Mouse (Mus musculus): ENCODE measurements around the gene Dixdc1. TPM values are rescaled to one million over a fixed set of nuclear protein-coding genes. Genes with fewer than 3 reads are reported as not detected.
A peak's percentile ranks its signal among the peaks of the same experiment; 100 is the strongest.
"Not testable (repeated sequence)": the region's sequence is repeated elsewhere in the genome, so short reads cannot be mapped to it uniquely, and the experiment has no call there.

The Dixdc1 gene
- polyA plus RNA-seq, 1 experiment from 2014 or later: 2.3 TPM

GRCm38 (mm10) chr9:50630903-50631302 lies 108.4 kb downstream of the Dixdc1 start:
- not testable (repeated sequence) for H3K9ac ChIP-seq (ENCODE audit: low read depth, low read length); H3K9me3 ChIP-seq (ENCODE audit: control insufficient read depth, low read length); DNase-seq (ENCODE audit: low spot score); H3K27me3 ChIP-seq (replicated peaks; ENCODE audit: control insufficient read depth, insufficient read depth, low read length); H3K4me2 ChIP-seq; ATAC-seq (replicated peaks; ENCODE audit: low FRiP score); H3K27ac ChIP-seq (ENCODE audit: low read depth, low read length); H3K4me1 ChIP-seq (replicated peaks; ENCODE audit: control insufficient read depth, insufficient read depth, low read length); H3K4me3 ChIP-seq (ENCODE audit: low read depth, low read length)
- peaks cover 15% of the 10 kb centered on the region for H3K36me3 ChIP-seq (ENCODE audit: control insufficient read depth, insufficient read depth, low read length)
- 77% methylated on average over 6 of the region's 8 CpGs for WGBS

GRCm38 (mm10) chr9:50617794-50618330 lies 121.5 kb downstream of the Dixdc1 start:
- DNase-seq (ENCODE audit: low spot score) (no peak), ATAC-seq (replicated peaks; ENCODE audit: low FRiP score) (no peak)
- peaks cover 14% of the 10 kb centered on the region for H3K36me3 ChIP-seq (ENCODE audit: control insufficient read depth, insufficient read depth, low read length)
- H3K9me3 ChIP-seq (ENCODE audit: control insufficient read depth, low read length): no peaks in the 10 kb centered on the region
- peak overlapping the region; percentile 70 for H3K4me2 ChIP-seq
- no peak overlapping the region for H3K27ac ChIP-seq (ENCODE audit: low read depth, low read length)
- peak overlapping the region; percentile 96 for H3K4me3 ChIP-seq (ENCODE audit: low read depth, low read length)
- H3K4me1 ChIP-seq (replicated peaks; ENCODE audit: control insufficient read depth, insufficient read depth, low read length): 0 out of 2 replicates have a peak, but pooled peaks cover 2% of the 10 kb centered on the region
- 54% methylated on average over 9 of the region's 9 CpGs for WGBS
- H3K27me3 ChIP-seq (replicated peaks; ENCODE audit: control insufficient read depth, insufficient read depth, low read length): no peaks in the 10 kb centered on the region
- no peak overlapping the region for H3K9ac ChIP-seq (ENCODE audit: low read depth, low read length)

- Histone ChIP-seq H3K4me2 (peak within 1 kb of the TSS; percentile 70), H3K4me3 (ENCODE audit: low read depth, low read length) (peak within 1 kb of the TSS; percentile 96), H3K27ac (ENCODE audit: low read depth, low read length) (peak within 1 kb of the TSS; percentile 96), H3K27me3 (replicated peaks; ENCODE audit: control insufficient read depth, insufficient read depth, low read length) (no peaks in the 10 kb centered on the region), H3K36me3 (ENCODE audit: control insufficient read depth, insufficient read depth, low read length) (peaks cover 20% of the 10 kb centered on the region), H3K9me3 (ENCODE audit: control insufficient read depth, low read length) (no peaks in the 10 kb centered on the region), H3K9ac (ENCODE audit: low read depth, low read length) (peak within 1 kb of the TSS; percentile 95), H3K4me1 (replicated peaks; ENCODE audit: control insufficient read depth, insufficient read depth, low read length) (0 out of 2 replicates have a peak, but pooled peaks cover 2% of the 10 kb centered on the region)
- WGBS: under 1% methylated on average over 80 of the region's 81 CpGs
- ATAC-seq (replicated peaks; ENCODE audit: low FRiP score) (peak; percentile 92), DNase-seq (ENCODE audit: low spot score) (peak; percentile 83)
These were observed 122.3 kb downstream of the Dixdc1 start, which contains the start of the genes Pih1d2 and Nkapd1 for GRCm38 (mm10) chr9:50616766-50617603. Pih1d2 (plus strand) TSS chr9:50617321. Nkapd1 (minus strand) TSS chr9:50617464.

GRCm38 (mm10) chr9:50616161-50616560 lies 123.2 kb downstream of the Dixdc1 start:
- 0 out of 2 replicates have a peak, but pooled peaks cover 2% of the 10 kb centered on the region for H3K4me1 ChIP-seq (replicated peaks; ENCODE audit: control insufficient read depth, insufficient read depth, low read length)
- peak overlapping the region; percentile 96 for H3K4me3 ChIP-seq (ENCODE audit: low read depth, low read length)
- H3K27ac ChIP-seq (ENCODE audit: low read depth, low read length): no peak overlapping the region; the same call in 1 of the 2 replicates
- peaks cover 20% of the 10 kb centered on the region for H3K36me3 ChIP-seq (ENCODE audit: control insufficient read depth, insufficient read depth, low read length)
- DNase-seq (ENCODE audit: low spot score): no peak
- ATAC-seq (replicated peaks; ENCODE audit: low FRiP score): no peak
- H3K9ac ChIP-seq (ENCODE audit: low read depth, low read length): peak overlapping the region; percentile 95
- H3K27me3 ChIP-seq (replicated peaks; ENCODE audit: control insufficient read depth, insufficient read depth, low read length): no peaks in the 10 kb centered on the region
- no peaks in the 10 kb centered on the region for H3K9me3 ChIP-seq (ENCODE audit: control insufficient read depth, low read length)
- peak overlapping the region; percentile 70 for H3K4me2 ChIP-seq
- 35% methylated on average over 11 of the region's 11 CpGs for WGBS

Other genes with a start within 250 kb of the Dixdc1 start
- 0.53 and 0.55 TPM in 2 replicates for gene Plet1, start 245.0 kb downstream of the Dixdc1 start, polyA plus RNA-seq (2014; fragmentation: Nextera tagmentation; extraction: Ambion mirVana)
- gene Pts, start 210.8 kb downstream of the Dixdc1 start, polyA plus RNA-seq (2014; fragmentation: Nextera tagmentation; extraction: Ambion mirVana): 69.4 and 70.1 TPM in 2 replicates
- 3.0 and 3.4 TPM in 2 replicates for gene Il18, start 184.7 kb downstream of the Dixdc1 start, polyA plus RNA-seq (2014; fragmentation: Nextera tagmentation; extraction: Ambion mirVana)
- 0.22 and 0.27 TPM in 2 replicates for gene Bco2, start 184.3 kb downstream of the Dixdc1 start, polyA plus RNA-seq (2014; fragmentation: Nextera tagmentation; extraction: Ambion mirVana)
- gene Tex12, start 178.2 kb downstream of the Dixdc1 start, polyA plus RNA-seq (2014; fragmentation: Nextera tagmentation; extraction: Ambion mirVana): not detected in 2 replicates
- 503 and 533 TPM in 2 replicates for gene Sdhd, start 135.7 kb downstream of the Dixdc1 start, polyA plus RNA-seq (2014; fragmentation: Nextera tagmentation; extraction: Ambion mirVana)
- gene Timm8b, start 135.6 kb downstream of the Dixdc1 start, polyA plus RNA-seq (2014; fragmentation: Nextera tagmentation; extraction: Ambion mirVana): 301 and 312 TPM in 2 replicates
- gene Pih1d2, start 122.2 kb downstream of the Dixdc1 start, polyA plus RNA-seq (2014; fragmentation: Nextera tagmentation; extraction: Ambion mirVana): 3.3 and 4.2 TPM in 2 replicates
- gene Nkapd1, start 122.1 kb downstream of the Dixdc1 start, polyA plus RNA-seq (2014; fragmentation: Nextera tagmentation; extraction: Ambion mirVana): 16.2 and 20.1 TPM in 2 replicates
- gene Dlat, start 79.7 kb downstream of the Dixdc1 start, polyA plus RNA-seq (2014; fragmentation: Nextera tagmentation; extraction: Ambion mirVana): 77.3 and 83.7 TPM in 2 replicates
- gene 2310030G06Rik, start 7.0 kb upstream of the Dixdc1 start, polyA plus RNA-seq (2014; fragmentation: Nextera tagmentation; extraction: Ambion mirVana): 2.6 and 4.5 TPM in 2 replicates
- 8.0 and 13.7 TPM in 2 replicates for gene Cryab, start 11.8 kb upstream of the Dixdc1 start, polyA plus RNA-seq (2014; fragmentation: Nextera tagmentation; extraction: Ambion mirVana)
- 1.3 and 2.3 TPM in 2 replicates for gene Hspb2, start 12.8 kb upstream of the Dixdc1 start, polyA plus RNA-seq (2014; fragmentation: Nextera tagmentation; extraction: Ambion mirVana)
- 15.7 and 16.0 TPM in 2 replicates for gene Fdxacb1, start 28.7 kb upstream of the Dixdc1 start, polyA plus RNA-seq (2014; fragmentation: Nextera tagmentation; extraction: Ambion mirVana)
- gene Alg9, start 35.5 kb upstream of the Dixdc1 start, polyA plus RNA-seq (2014; fragmentation: Nextera tagmentation; extraction: Ambion mirVana): 33.0 and 40.0 TPM in 2 replicates
- 16.2 and 17.5 TPM in 2 replicates for gene 1110032A03Rik, start 36.0 kb upstream of the Dixdc1 start, polyA plus RNA-seq (2014; fragmentation: Nextera tagmentation; extraction: Ambion mirVana)
- gene Ppp2r1b, start 105.8 kb upstream of the Dixdc1 start, polyA plus RNA-seq (2014; fragmentation: Nextera tagmentation; extraction: Ambion mirVana): 143 and 172 TPM in 2 replicates